Mouse (Mus musculus): ENCODE results near the gene 1810043G02Rik. TPM values are rescaled to one million over a fixed set of nuclear protein-coding genes. Genes with fewer than 3 reads are reported as not detected.
"Not testable (repeated sequence)": the region's sequence is repeated elsewhere in the genome, so short reads cannot be mapped to it uniquely, and the experiment has no call there.

1810043G02Rik gene
- 10 to 100 TPM; 36.6 to 46.0 (median 40.5) TPM for total RNA-seq (2022)

- DNase-seq (ENCODE audit: low spot score in 2 of 2): peak; percentile 96 to 98
Measured at GRCm38 (mm10) chr10:77978351-77979350, at the start of gene 1810043G02Rik. Gene 1810043G02Rik, plus strand, starts transcription at chr10:77978524.

GRCm38 (mm10) chr10:77939685-77940084 is 38.6 kb upstream of the 1810043G02Rik start:
- no peak for DNase-seq (ENCODE audit: low spot score in 2 of 2)

- not testable (repeated sequence) for DNase-seq (ENCODE audit: low spot score in 2 of 2)
Measured at GRCm38 (mm10) chr10:77950468-77950867, 27.9 kb upstream of the 1810043G02Rik start.

DNA sequence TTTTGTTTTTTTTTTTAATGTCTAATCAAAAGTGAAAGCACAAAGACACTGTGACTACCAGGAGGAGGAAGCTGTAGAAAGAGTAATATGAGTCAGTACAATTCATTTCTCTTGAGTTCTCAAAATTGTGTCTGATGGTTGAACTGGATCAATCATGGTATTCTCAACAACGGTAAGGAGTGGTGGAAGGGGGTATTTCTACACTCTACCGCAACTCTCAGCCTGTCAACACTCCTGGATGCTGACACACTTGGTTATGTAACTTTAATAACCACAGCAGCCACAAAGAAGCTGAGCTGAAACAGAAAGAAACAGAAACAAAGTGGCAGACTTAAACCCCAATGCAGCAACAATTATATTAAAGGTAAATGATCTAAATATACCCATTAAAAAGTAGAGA is 15.6 kb upstream of the 1810043G02Rik start:
- DNase-seq (ENCODE audit: low spot score in 2 of 2): no peak

DNA sequence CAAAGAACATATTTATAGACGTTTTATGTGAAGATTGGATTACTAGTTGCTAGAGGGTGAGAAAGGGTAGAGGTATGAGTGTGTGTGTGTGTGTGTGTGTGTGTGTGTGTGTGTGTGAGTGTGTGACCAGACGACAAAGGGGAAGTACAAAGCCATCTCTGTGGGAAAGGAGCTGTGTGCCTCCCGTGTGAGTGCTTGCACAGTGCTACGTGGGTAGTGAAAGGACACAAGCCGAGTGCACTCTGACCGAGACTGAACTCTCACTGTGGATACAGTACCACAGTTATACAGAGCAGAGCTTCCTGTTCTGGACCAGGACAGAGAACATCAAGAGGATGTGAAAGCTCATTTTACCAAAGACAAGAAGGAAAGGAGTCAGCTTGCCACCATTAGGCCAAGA is 14.4 kb upstream of the 1810043G02Rik start:
- DNase-seq (ENCODE audit: low spot score in 2 of 2): no peak

DNA sequence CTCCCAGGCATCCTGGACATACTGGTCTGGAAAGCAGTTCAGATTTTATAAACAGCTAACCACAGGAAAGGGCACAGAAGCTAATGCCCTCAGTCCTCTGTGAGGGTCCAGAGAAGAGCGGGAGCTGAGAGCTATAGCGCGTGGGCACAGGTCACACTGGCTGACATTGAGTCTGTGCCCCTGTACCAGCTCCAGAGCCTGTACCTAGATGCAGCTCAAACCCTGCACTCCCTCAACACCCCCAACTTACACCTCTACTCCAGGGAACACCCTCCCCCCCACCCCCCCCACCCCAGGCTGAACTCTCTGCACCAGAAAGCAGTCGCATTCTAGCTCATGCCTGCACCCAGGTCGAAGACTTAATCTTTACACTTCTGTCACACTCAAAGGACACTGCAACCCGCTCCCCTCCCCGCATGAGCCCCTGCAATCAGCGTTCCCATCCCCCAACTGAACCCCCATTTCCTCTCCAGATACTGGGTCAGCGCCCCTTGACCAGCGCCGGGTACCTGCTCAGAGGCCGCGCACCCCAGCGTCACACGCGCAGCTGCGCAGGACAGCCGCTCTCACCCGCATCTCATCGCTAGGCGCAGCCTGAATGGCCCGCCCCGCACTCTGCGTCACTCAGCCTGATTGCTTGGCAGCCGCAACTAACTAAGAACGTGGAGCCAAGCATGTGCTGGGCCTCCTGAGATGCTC is 8.9 kb upstream of the 1810043G02Rik start:
- DNase-seq (ENCODE audit: low spot score in 2 of 2): peak; percentile 52 to 71

GRCm38 (mm10) chr10:77969973-77970325 is 8.4 kb upstream of the 1810043G02Rik start:
- no peak for DNase-seq (ENCODE audit: low spot score in 2 of 2)

- DNase-seq (ENCODE audit: low spot score in 2 of 2): peak in 1 of 2 experiments; percentile 27
Measured at GRCm38 (mm10) chr10:77970481-77970880, 7.8 kb upstream of the 1810043G02Rik start, which contains the start of gene Trpm2. Gene Trpm2, minus strand, starts transcription at chr10:77970563.

DNA sequence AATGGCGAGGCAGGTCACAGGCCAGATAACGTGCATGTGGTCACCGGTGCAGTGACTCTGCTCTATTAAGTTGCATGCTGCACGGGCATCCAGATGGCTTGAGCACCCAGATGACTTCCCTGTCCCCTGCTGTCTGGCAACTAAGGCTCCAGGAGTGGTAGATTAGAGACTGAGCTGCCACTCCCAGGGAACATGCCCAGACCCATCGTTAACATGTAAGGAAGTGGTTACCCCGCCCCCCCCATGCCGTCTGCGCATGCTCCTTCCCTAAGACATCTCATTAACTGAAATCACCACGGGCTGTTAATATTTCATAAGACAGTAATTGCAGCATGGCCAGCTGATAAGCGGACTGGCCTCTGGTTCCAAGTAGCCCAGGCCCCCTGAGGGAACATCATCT is 7.1 kb upstream of the 1810043G02Rik start:
- no peak for DNase-seq (ENCODE audit: low spot score in 2 of 2)

DNA sequence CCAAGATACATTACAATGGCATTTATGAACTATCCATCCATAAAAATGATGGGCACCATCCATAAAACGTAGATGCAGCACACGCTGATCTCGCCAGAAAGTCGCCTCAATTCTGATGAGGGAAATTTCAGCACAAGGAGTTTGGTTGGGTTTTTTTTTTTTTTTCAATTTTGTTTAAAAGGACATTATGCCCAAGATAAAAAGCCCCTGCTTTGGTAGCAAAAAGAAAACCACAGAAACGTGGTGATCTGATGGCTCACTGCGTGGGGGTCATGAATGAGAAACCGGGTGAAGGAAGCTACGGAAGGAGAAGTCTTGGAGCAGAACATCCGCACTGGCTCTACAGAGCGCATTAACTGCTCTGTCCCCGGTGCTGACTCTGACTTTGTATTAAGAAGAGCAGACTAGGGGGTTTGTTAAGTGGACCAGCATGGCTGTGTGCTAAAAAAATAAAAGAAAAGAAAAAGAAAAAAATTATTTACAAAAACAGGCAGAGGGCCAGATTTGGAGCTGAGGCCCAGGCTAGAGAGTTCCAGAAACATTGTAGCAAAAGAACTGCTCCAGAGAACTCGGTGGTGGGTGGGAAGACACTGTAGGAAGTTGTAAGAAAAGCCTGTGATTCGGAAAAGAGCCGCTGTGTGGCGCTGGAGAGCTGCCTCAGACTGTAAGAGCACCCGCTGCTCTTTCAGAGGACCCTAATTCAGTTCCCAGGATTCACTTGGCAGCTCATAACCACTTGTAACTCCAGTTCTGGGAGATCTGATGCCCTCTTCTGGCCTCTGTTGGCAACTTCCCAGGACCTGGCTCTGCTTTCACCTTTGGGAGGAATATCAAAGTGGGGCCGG is 6.4 kb upstream of the 1810043G02Rik start:
- peak in 1 of 2 experiments; percentile 55 for DNase-seq (ENCODE audit: low spot score in 2 of 2)

DNA sequence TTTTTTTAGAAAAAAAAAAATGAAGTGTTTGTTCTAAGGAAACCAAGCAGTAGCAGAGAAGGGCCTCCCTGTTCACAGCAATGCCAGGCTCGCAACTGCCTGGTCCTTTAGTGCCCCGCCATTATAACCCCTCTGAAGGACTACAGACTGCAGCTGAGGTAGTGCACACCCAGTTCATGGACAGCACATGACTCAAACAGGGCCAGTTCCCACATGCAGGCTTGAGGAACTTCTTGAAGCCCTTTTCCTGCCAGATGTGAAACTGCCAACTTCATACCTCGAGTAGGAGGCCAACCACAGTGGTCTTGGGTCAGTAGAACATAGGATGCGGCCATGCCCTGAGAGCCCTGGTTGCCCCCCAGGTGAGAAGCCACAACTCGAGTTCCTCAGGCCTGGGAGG is 4.0 kb upstream of the 1810043G02Rik start:
- no peak for DNase-seq (ENCODE audit: low spot score in 2 of 2)

- DNase-seq (ENCODE audit: low spot score in 2 of 2): no peak
Measured at GRCm38 (mm10) chr10:77974811-77975210, 3.5 kb upstream of the 1810043G02Rik start.

DNA sequence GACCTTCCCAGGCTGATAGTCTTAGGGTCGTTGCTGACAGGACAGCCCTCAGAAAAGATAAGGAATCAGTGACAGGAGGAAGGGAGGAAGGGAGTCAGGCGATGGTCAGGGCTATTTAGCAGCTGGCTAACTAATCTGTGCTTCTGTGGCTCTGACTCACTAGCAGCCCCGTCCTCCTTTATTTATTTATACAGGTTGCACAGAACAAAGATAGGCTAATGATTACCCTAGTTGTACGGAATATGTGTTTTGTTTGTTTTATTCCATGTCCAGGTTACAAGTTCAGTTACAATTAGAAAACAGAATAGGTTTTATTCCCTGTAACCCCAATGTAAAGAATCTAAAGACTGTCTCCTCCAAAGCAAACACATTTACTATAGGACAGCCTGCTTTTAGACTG is 2.7 kb upstream of the 1810043G02Rik start:
- DNase-seq (ENCODE audit: low spot score in 2 of 2): no peak

DNA sequence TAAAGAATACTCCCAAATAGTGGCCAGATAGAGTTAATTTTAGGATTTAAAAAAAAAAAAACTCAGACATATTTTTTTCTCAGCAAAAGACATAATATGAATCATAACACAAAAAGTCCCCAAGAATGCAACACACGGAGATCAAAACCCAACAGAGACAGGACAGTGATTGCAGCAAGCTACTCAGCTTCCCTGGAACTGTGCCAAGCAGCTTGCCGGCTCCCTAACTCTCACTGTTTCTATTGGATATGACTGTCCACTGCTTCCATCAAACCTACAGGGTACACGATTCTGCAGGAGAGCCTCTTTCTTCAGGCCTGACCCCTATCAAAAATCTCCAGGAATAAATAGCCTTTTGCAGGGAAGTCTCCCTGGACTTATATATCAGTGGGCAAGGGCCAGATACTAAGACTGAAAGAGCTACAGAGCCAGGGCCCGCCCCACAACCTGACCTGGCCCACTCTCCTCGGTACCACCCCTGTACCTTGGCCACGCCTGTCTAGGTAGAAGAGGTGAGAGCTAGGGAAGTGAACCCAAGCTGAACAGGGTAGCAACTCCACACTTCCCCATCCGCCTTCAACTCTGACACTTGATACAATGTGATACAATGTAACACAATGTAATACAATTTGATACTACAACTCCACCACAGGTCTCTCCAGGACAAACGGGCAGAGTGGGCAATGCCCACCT is 1.7 kb upstream of the 1810043G02Rik start:
- DNase-seq (ENCODE audit: low spot score in 2 of 2): no peak

- peak in 1 of 2 experiments; percentile 77 for DNase-seq (ENCODE audit: low spot score in 2 of 2)
Measured at GRCm38 (mm10) chr10:77984660-77985059, 6.3 kb downstream of the 1810043G02Rik start.

- DNase-seq (ENCODE audit: low spot score in 2 of 2): no peak
Measured at GRCm38 (mm10) chr10:77985775-77986174, 7.5 kb downstream of the 1810043G02Rik start.

DNA sequence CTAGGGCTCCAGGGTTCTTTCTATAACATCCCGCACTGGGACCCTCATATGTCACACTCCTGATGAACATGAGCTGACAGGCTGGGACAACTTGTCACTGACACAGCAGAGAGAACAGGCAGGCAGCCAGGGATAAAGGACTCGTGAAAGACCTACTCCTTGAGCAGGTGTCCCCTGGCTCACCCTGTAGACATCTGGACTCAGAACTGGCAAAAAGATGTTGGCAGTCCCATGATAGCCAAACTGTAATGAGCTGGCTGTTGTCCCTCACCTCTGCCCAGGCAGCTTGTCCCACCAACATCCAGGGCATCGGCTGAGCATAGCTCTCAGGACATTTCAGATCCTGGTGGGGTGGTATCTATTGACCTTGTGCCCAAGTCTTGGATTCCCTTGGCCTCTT is 17.3 kb downstream of the 1810043G02Rik start:
- DNase-seq (ENCODE audit: low spot score in 2 of 2): no peak

GRCm38 (mm10) chr10:78000200-78000599 is 21.9 kb downstream of the 1810043G02Rik start:
- no peak for DNase-seq (ENCODE audit: low spot score in 2 of 2)

- peak; percentile 91 to 94 for DNase-seq (ENCODE audit: low spot score in 2 of 2)
Measured at GRCm38 (mm10) chr10:78001796-78002195, 23.5 kb downstream of the 1810043G02Rik start.

GRCm38 (mm10) chr10:78002316-78002715 is 24.0 kb downstream of the 1810043G02Rik start:
- no peak for DNase-seq (ENCODE audit: low spot score in 2 of 2)

All from layer of hippocampus, adult 8-10 months (tissue).